Mouse (Mus musculus) kidney, postnatal 10 days (tissue): ENCODE results near the gene Slfn9.

Source experiments
- DNase-seq: peaks from one replicate; pipeline ENCODE4 v3.0.0; 2021; ENCODE audit warnings: mixed read lengths

Gene Slfn9

DNA sequence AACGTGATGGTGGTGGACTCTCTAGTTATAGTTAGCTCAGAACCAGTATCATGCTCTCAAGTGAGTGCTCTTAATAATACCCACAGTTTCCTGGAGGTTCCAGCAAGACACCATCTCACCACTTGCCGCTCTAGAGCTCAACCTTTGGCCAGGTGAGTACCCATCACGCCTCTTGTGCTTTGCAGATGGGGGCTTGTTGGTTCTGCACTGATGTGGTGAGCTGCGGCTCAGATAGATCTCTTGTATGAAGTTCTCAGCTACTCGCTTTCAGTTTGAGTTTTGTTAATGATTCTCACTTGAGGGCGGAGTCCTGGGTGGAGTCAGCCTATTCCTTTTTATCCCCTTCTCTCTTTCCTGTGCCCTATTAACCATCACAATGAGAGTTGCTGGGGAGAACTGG, 37.0 kb downstream of the Slfn9 start:
- DNase-seq, result no peak

DNA sequence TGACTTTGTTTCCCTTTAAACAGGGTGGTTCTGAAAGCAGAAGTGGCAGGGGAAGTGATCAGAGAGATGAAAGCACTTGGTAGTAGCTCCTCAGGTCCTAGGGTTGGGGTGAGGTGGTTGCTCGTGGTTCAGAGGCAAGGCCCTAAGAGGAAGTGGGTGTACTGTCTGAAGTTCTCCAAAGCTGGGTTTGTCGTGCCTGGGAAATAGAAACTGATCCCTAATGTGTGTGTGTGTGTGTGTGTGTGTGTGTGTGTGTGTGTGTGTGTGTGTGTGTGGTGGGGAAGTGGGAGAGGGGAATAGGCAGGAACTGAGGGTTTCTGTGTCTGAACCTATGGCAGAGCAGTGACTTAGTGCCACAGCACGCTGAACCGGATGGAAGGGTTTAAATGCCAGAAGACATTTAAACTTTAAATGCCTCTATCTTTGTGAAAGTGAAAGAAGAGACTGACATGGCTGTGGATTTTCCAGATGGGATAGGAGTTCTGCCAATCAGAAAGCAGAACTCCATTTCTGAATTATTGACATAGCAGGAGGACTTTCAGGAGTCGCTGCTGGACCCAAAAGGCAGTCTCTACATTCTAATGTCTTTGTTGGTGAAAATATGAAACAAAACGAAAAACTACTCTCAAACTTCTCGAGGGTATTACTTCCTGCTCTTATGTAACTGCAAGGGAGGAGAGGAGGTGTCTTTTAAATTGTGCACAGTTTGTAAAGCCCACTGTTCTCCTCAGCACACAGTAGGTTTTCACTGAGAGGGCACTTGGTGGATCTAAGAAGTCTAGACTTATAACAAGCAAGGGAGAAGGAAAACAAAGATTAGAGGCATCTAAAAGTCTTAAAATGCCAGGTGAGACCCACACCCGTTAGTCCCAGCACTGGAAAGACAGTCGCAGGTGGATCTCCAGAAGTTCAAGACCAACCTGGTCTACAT, 38.8 kb downstream of the Slfn9 start:
- DNase-seq, result peak; percentile 31

DNA sequence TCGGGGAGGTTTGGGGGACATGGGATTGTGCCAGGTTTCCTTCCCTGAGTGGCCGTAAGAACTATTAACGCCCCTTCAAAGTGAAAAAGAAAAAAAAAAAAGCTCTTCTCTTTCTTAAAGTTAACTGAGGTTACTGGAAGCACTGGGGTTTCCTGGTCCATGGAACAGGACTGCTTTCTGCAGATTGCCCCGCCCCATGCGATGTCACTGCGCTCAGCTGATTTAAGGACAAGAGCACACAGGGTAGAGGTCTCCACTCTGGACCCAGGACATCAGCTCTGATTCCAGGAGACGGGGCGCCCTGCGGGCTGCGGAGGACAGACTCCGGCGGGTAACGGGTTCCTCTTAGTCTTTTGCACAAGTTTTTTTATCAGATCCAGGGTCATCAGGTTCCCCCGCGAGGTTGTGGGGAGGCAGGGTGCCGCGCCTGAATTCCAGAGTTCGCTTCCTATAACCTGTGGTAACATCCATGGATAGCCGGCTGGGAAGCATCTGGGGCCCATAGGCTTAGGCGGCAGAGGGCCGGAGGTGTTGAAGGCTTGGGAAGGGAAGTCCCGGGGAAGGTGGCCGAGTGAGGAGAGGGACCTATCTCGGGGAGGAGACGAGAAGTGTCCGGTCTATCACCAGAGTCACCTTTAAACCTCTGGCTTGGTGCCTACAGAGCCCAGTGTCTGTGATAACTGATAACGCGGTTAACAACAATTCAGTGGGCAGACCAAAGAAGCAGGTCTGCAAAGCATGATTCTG, 39.6 kb downstream of the Slfn9 start:
- peak; percentile 90 for DNase-seq

DNA sequence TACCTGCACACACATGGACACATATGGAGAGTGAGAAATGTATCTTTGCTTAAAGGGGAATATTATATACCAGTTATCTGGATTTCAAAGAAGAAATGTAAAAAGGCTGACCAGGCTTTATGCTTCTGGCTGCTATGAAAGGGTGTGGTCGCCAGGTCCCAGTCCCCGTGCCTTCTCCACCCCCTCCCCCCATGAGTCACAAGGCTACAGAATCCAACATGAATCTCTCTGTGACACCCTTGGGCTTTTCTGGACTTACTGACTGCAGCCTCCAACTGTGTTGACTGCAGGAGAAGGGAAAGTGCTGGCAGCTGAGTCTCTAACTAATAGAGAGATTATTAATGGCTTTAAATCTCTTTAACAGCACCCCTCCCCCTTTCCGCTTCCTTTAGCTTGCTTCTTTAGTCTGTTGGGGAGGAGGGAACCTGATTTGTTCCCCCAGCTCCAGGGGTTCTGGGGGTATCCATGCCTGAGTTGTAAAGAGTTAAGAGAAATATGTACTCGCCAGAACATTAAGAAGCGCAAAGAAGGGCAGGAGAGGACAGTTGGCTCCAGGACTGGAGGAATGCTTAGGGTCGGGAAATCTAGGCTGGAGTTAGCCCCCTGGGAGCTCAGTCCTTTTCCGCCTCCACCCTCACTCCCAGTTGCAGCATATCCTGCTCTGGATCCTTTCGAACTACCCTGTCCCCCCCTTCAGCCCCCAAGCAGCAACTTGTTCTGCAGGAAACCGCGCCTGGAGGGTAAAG, 40.7 kb downstream of the Slfn9 start, which contains the start of gene Slfn5:
TSS of gene Slfn5 (plus strand) at position 614 of the 746 bp plus-strand sequence.
- peak; percentile 80 for DNase-seq

DNA sequence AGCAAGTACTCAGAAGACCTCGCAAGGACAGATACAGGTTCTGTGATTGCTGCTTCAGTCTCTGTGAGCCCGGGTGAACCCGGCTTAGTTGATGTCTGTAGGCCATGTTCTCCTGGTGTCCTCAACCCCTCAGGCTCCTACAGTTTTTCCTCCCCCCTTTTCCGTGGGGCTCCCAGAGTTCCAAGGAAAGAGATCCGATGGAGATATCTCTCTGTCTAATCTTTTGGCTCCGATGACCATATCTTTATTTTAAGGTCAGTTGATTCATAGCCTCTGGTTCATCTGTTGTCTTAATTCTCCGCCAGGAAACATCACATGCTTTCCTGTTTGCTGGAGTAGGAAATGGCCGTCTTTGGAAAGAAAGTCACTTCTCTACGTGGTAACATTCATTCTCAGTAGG, 42.6 kb downstream of the Slfn9 start:
- DNase-seq, result peak; percentile 44

DNA sequence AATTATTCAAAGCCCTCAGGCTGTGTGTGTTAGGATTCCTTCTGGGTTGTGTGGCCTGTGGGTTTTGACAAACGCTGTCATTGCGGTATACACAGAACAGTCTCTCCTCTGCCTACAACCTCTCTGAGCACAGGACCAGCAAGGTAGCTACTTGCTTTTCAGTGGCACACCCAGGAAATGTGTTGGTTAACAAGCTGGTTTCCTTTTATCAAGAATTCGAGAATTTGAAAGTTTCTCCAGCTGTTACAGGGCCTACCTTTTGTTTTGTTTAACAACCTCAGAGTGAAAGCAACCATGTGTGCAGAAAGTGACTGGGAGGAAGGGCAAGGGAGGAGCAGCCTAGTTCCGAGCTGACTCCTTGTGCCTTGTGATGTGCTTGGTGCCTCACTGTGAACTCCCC, 44.2 kb downstream of the Slfn9 start:
- DNase-seq, result no peak

DNA sequence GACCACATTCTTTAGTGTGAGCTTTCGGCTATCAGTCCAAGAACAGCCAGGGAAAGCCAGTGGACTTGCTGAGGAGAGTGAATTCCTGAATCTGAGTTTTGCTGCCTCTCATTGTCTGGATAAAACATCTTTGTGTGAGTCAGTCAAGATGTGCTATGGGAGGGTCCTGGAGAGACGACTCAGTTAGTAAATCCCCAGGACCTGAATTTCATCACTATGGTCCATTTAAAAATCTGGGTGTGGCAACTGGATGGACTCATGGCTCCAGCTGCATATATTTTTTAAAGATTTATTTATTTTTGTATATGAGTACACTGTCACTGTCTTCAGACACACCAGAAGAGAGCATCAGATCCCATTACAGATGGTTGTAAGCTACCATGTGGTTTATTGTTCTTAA, 46.0 kb downstream of the Slfn9 start:
- DNase-seq, result no peak

DNA sequence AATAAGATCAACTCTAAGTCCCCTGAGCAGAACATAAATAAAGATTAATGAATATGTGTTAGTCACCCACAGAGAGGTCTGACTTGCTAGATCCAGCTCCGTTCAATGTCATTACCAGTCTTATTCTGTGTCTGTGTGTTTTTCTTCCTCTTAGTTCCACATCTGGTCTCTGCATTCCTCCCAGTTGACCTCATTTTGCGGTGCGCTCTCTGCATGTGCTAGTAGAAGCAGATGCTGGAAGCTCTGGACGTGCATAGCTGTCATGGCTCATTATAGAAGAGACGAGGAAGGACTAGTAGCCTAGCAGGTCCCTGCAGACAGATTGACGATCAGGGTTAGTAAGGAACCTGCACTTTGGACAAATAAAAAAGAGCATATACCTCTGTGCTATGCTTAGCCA, 48.3 kb downstream of the Slfn9 start:
- no peak for DNase-seq

DNA sequence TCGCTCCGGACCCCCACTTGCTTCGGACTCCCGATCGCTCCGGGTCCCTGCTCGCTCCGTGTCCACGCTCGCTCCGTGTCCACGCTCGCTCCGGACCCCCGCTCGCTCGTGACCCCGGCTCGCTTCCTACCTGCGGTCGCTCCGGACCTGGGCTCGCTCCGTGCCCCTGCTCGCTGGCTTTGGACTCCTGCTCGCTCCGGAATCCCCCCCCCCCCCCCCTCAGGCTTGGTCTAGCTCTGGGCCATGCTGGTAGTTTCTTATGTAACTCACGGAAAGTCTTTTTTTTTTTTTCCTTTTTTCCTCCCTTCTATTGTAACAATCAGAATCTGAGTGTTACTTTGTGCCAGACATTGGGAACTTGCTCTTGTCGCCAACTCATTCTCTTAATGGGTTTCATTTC, 58.4 kb downstream of the Slfn9 start:
- DNase-seq, result peak; percentile 17

DNA sequence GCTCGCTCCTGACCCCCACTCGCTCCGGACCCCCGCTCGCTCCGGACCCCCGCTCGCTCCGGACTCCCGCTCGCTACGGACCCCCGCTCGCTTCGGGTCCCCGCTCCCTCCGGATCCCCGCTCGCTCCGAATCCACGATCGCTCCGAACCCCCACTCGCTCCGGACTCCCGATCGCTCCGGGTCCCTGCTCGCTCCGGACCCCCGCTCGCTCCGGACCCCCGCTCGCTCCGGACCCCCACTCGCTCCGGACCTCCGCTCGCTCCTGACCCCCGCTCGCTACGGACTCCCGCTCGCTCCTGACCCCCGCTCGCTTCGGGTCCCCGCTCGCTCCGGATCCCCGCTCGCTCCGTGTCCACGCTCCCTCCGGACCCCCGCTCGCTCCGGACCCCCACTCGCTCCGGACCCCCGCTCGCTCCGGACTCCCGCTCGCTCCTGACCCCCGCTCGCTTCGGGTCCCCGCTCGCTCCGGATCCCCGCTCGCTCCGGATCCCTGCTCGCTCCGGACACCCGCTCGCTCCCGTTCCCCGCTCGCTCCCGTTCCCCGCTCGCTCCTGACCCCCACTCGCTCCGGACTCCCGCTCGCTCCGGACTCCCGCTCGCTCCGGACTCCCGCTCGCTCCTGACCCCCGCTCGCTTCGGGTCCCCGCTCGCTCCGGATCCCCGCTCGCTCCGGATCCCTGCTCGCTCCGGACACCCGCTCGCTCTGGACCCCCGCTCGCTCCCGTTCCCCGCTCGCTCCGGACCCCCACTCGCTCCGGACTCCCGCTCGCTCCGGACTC, 59.8 kb downstream of the Slfn9 start:
- DNase-seq, result peak; percentile 61

DNA sequence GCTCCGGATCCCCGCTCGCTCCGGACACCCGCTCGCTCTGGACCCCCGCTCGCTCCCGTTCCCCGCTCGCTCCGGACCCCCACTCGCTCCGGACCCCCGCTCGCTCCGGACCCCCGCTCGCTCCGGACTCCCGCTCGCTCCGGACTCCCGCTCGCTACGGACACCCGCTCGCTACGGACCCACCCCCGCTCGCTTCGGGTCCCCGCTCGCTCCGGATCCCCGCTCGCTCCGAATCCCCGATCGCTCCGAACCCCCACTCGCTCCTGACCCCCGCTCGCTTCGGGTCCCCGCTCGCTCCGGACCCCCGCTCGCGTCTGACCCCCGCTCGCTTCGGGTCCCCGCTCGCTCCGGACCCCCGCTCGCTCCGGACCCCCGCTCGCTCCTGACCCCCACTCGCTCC, 60.5 kb downstream of the Slfn9 start:
- peak; percentile 42 for DNase-seq

DNA sequence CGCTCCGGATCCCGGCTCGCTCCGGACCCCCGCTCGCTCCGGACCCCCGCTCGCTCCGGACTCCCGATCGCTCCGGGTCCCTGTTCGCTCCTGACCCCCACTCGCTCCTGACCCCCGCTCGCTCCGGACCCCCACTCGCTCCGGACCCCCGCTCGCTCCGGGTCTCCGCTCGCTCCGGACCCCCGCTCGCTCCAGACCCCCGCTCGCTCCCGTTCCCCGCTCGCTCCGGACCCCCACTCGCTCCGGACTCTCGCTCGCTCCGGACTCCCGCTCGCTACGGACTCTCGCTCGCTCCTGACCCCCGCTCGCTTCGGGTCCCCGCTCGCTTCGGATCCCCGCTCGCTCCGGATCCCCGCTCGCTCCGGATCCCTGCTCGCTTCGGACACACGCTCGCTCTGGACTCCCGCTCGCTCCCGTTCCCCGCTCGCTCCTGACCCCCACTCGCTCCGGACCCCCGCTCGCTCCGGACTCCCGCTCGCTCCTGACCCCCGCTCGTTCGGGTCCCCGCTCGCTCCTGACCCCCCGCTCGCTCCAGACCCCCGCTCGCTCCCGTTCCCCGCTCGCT, 61.2 kb downstream of the Slfn9 start:
- peak; percentile 71 for DNase-seq

DNA sequence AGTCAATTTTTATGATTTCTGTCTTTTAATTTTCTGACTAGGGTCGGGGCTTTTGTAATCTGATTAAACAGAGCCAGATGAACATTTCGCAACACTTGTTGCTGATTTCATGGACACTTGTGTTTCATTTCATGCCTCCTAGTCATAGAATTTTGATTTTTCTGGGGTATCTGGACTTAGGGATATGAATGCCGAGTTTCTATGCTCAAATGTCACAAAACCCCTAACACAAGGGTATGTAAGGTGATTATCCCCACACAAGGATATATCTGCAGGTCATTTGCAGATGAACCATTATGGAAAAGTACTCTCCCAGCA, 62.0 kb downstream of the Slfn9 start:
- no peak for DNase-seq

DNA sequence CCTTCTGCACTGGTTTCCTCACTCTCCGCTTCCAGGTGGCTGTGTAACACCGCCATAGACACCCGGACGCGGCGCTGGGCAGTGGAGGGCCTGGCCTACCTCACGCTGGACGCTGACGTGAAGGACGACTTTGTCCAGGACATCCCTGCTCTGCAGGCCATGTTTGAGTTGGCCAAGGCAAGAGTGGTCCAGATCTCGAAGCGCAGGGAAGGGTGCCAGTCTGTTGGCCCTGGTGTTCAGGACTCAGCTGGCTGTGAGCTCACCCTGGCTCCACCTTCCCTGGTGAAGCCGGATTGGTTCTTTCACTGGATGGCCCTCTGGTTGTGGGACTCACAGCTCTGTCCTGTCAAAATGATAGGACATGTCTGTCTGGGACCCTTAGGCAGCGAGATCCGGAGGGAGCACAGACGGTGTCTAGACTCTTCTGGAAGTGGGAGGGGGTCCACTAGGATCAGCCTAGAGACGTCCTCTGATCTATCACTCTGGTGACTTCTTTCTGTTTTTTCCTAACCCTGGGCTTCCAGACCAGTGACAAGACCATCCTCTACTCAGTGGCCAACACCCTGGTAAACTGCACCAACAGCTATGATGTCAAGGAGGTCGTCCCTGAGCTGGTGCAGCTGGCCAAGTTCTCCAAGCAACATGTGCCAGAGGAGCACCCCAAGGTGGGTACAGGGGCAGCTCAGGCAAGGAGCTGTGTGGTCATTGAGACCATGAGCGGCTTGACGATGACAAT, 62.6 kb downstream of the Slfn9 start:
- no peak for DNase-seq
